Mouse (Mus musculus): ENCODE measurements around the gene Polh.

Gene Polh

DNA sequence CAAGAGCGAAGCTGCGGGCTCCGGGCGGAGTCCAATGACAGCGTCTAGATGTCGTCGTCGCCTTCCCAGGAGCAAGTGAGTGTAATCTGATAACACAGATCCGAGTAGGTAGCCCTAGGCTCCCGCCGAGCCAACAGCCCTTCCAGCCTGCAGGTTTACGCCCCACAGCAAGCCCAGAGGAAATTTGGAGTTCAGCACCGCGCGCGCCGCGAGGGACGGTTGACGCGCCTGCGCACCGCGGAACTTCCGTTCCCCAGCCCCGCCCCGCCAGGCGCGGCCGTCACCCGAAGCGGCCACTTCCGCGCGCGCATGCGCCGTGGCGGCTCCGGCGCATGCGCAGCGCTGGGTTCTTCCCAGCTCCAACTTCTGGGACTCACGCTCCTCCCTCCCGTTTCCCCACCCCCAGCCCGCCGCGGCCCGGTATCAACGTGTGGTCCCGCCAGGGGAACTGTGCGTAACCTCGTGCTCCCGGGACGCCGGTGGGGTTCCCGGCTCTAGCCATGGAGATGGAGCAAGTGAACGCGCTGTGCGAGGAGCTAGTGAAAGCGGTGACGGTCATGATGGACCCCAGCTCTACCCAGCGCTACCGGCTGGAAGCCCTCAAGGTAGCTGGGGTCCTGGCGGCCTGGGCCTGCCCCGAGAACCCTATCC lies at the start of gene Polh, which contains the start of gene Xpo5:
TSS of gene Polh (minus strand) at position 225 of the 651 bp plus-strand sequence.
TSS of gene Xpo5 (plus strand) at position 362 of the 651 bp plus-strand sequence.
- DNase-seq: peak; percentile 94

DNA sequence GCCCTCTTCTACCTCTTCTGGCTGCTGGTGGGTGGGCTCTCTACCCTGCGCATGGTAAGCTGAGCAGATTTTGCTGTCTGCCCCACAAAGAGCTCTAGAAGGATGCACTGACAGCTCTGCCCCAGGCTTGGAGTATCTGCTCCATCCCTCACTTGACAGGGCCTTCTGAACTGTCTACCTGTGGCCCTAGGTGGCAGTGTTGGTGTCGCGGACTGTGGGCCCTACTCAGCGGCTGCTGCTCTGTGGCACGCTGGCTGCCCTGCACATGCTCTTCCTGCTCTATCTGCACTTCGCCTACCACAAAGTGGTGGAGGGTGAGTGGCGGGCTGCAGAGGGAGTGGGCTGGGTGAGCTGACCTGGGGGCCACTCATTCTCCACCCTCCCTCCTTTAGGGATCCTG lies 48.7 kb upstream of the Polh start:
- DNase-seq: no peak

DNA sequence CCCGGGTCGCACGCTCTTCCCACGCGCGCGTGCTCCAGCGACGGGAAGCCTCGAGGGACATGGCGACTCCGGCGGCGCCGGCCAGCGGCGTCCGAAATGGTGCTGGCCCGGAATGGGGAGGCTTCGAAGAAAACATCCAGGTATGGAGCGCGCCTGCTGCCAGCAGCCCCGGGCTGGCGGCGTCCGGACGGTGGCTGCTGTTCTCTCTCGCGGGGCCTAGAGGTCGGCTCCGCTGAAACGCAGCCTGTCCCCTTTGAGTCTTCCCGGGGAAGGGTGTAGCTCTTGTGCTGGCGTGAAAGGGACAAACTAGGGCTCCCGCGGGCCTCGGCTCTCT lies 45.7 kb upstream of the Polh start:
- no peak for DNase-seq

- peak; percentile 94 for DNase-seq
Measured at GRCm38 (mm10) chr17:46247512-46248188, 45.2 kb upstream of the Polh start, which contains the start of the genes Polr1c and Yipf3. Gene Polr1c (minus strand): TSS chr17:46248054. Gene Yipf3 (plus strand): TSS chr17:46248080.

- peak; percentile 29 for DNase-seq
Measured at GRCm38 (mm10) chr17:46244579-46244978, 42.1 kb upstream of the Polh start.

- no peak for DNase-seq
Measured at GRCm38 (mm10) chr17:46243624-46244023, 41.2 kb upstream of the Polh start.

DNA sequence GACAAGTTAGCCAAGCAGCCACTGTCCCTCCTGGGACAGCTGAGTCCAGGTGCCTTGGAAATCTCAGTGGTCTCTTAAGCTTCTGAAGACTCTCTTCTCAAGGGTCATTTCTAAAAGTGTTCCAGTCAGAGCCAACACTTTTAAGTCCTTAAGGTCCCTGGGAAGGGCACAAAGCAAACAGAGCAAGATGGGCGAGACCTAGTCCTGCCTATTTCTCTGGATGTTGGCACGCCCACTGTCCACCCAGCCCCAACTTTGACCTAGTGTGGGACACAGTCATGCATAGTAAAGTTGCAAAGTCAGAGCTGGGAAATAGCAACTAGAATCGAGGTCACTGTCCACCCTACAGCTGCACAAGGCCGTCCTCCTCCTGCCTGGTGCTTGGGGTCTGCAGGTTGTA lies 40.5 kb upstream of the Polh start:
- DNase-seq: no peak

- DNase-seq: peak; percentile 5
Measured at GRCm38 (mm10) chr17:46242274-46242673, 39.8 kb upstream of the Polh start.

DNA sequence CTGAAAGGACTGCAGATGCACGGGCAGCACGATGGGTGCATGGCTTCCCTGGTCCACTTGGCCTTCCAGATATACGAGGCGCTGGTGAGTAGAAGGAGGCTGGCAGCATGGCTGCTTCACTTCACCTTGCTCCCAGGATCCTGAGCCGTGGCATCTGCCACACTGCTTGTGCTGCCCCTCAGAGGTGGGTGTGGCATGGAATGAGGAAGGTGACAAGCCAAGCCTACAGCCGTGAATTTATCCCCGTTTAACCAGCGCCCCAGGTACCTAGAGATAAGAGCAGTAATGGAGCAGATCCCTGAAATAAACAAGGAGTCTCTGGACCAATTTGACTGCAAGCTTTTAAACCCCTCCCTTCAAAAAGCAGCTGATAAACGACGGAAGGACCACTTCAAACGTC lies 39.0 kb upstream of the Polh start:
- peak; percentile 7 for DNase-seq

DNA sequence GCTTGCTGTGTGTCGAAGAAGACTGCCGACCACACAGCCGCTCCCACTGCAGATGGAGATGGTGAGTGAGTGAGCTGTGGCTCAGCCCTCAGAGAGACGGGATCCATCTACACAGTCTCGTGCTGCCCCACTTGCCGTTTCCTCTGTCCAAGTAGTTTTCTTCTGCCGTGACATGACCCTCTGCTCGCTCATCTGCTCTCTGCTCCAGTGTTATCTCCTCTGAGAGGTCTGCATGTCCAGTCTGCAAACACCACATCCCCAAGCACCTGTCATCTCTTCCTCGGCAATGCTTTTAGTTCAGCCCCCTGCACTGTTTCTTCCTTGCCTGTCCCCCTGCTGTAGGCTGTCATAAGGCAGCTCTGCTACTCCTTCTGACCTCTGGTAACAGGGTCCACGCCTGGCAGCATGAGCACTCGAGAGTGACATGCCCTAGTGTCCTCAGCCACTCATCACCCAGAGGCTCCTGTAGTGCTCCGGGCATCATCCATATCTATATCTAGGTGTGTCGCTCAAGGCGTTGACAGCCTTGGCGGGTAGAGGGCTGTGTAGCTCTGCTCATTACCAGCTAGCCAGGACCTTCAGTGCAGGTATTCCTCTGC lies 37.2 kb upstream of the Polh start:
- no peak for DNase-seq

GRCm38 (mm10) chr17:46237480-46237879 lies 35.0 kb upstream of the Polh start:
- DNase-seq: no peak

DNA sequence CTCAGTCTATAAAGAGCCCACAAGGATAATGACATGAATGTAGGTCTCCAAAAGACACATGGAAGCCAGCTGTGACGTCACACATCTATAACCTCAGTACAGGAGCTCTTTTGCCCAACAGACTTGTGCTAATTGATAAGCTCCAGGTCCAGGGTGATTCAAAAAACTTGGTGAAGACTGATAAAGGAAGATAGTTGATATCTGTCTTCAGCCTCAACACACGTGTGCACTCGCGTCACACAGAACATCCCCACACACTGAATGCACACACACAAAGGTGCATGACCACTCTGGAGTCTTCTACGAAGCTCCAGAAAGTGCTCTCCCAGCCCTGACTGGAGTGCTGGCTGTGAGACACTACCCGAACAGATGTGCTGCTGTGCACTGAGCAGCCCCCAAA lies 34.6 kb upstream of the Polh start:
- no peak for DNase-seq

DNA sequence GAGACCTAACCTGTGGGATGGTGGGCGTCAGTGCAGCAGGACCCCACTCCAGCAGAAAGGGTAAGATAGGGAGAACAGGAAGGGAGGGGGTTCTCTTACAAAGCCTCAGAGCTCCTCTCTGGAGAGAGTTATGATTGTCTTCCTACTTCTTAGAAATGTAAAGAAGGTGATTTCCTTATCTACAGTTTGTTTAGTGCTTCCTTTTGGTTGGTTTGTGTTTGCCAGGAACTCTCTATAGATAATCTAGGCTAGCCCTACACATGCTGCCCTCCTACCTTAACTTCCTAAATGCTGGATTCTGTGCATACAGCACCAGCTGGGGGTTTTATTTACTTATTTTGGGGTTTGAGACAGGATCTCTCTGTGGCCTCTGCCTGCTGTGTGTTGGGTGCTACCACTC lies 33.6 kb upstream of the Polh start:
- DNase-seq: no peak

DNA sequence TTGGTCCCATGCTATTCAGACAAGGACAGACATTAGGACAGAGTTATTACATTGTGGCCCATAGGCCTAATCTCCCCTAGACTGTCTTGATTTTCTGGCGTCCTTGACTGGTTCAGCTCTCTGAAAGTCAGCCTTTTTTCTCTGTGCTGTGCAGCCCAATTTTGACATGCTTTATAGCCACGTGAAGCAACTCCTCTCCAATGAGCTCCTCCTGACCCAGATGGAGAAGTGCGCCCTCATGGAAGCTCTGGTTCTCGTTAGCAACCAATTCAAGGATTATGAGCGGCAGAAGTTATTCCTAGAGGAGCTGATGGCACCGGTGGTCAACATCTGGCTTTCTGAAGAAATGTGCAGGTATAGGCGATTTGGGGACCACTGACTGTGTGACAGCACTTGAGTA lies 25.1 kb upstream of the Polh start:
- no peak for DNase-seq

DNA sequence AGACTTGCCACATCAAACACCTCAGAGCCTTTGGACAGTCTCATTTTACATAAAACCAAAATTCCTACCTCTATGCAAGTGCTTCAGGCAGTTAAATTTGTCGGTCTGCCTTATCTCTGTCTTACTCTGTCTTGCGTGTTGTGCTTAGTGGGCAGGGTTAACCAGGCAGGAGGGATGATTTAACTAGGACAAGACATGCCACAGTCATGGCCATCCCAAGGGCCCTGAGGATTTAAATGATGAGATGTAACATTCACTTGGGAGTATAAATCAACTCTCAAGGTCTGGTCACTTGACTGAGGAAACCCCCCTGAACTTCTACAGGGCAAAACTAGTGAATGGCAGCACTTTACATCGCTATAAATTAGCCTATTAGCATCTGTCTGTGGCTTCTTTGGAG lies 19.2 kb upstream of the Polh start:
- no peak for DNase-seq

- DNase-seq: no peak
Measured at GRCm38 (mm10) chr17:46210550-46210949, 8.1 kb upstream of the Polh start.

GRCm38 (mm10) chr17:46206676-46207075 lies 4.2 kb upstream of the Polh start:
- no peak for DNase-seq

- DNase-seq: no peak
Measured at GRCm38 (mm10) chr17:46203078-46203477, 633 bp upstream of the Polh start.

GRCm38 (mm10) chr17:46201151-46201550 lies 1.3 kb downstream of the Polh start:
- no peak for DNase-seq

DNA sequence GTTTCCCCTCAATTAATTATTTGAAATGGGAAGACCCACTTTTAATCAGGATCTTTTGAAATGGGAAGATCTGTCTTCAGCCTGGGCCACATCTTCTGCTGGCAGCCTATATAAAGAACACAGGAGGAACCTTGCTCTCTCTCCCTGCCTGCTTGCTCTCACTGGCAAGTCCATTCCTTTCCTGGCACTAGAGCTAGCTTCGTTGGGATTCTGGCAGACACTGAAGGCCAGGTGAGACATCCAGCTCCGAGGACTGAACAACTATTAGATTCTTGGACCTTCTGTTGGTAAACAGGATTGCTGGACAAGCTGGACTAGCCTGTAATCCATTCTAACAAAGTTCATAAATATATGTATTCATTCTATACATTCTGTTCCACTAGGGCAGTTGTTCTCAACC lies 13.6 kb downstream of the Polh start:
- no peak for DNase-seq

GRCm38 (mm10) chr17:46182273-46182672 lies 20.2 kb downstream of the Polh start:
- no peak for DNase-seq

DNA sequence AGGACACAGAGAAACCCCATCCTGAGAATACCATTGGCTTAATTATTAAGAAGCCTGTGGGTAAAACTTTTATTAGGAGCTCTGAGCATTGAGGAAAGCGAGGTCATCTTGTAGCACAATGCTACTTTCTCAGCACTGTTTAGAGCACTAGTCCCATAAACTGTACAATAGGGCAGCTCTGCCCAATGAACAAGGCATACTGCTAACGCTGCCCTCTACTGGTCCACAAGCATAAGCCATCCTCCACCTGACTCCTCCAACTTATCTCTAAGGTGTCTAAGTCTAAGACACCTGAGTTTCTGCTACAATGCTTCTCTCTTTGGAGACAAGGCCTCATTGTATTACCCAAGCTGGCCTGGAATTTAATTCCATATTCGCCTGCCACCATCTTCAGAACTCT lies 31.9 kb downstream of the Polh start:
- no peak for DNase-seq

DNA sequence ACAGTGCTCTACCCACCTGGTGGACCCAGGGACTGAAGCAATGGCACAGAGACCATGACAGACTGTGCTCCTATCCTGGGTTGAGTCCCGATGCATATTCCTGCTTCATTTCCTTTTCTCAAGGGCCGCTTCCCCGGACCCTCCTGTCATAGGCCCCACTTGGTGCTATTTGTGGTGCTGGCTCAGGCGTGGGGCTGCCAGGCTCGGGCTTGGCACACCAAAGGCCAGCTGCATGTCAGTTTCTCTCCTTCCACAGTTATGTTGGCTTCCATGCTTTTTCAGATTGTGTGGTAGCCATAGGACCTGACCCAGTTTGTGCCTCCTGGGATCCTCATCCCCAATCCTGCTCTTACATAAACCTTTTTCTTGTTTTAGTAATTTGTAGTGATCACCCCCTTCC lies 33.7 kb downstream of the Polh start:
- DNase-seq: no peak

- DNase-seq: peak; percentile 27
Measured at GRCm38 (mm10) chr17:46168318-46168717, 34.1 kb downstream of the Polh start.

Measured in cerebellum, adult 11-12 months (tissue).